Mouse (Mus musculus): ENCODE results near the gene Padi2.

The Padi2 gene

DNA sequence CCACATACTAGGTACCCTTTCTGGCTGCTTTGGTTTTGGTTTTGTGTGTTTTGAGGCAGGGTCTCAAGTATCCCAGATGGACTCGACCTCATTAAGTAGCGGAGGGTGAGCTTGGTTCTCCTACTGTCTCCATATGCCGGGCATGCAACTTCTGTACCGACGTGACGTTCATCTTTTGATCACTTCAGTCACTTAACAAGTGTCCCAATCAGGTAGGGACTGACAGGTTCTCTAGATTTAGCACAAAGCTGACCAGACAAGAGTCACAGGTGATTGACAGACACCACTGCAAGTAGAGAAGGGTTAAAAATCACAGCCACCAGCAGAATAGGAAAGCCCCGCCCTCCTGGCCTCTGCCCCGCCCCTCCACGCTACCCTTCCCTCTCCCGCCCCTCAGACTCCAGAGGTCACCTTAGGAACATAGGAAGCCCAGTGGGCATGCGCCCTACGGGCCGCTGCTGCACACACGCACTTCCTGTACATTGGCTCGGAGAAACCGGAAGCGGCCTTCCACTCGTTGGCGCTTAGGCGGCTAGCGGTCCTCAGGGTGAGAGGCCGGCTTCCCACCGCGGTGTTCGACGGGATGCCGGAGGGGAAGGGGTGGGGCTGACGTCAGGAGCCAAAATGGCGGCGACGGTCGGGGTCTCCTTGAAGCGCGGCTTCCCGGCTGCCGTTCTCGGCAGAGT, 54.8 kb downstream of the Padi2 start, which contains the start of gene Sdhb:
Sdhb (plus strand) TSS at position 423 of the 686 bp plus-strand sequence.
- peak; percentile 96 for DNase-seq

DNA sequence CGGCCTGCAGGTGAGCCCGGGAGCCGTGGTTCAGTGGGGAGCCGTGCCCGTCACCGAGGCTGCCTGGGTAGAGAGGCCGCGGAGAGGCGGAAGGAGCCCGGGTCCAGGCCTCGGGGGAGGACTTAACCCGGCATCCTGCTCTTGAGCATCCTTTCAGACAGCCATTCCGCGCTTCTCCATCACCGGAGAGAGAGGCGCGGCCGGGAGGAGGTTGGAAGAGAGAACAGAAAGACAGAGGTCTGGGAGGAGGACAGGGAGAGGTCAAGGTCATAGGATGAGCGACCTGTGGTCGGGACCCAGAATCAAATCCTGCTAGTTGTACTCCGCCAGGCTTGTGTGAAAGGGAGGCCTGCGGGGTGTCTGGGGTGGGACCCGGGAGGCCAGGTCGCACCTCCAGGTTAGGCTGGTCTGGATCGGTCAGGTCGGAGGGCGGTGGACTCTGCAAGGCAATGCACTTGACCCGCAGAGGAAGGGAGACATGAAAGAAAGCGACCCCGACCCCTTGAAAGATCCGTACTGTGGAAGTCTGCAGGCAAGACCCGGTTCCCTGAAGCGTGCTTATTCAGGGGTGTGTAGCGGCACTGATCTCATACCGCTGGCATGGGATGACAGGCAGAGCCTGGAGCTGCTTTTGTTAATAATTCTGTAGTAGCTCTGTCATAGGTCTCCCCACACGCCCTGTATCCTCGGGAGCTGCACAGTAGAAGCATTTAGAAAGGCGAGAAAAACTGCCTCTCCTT, 55.5 kb downstream of the Padi2 start:
- DNase-seq: no peak

DNA sequence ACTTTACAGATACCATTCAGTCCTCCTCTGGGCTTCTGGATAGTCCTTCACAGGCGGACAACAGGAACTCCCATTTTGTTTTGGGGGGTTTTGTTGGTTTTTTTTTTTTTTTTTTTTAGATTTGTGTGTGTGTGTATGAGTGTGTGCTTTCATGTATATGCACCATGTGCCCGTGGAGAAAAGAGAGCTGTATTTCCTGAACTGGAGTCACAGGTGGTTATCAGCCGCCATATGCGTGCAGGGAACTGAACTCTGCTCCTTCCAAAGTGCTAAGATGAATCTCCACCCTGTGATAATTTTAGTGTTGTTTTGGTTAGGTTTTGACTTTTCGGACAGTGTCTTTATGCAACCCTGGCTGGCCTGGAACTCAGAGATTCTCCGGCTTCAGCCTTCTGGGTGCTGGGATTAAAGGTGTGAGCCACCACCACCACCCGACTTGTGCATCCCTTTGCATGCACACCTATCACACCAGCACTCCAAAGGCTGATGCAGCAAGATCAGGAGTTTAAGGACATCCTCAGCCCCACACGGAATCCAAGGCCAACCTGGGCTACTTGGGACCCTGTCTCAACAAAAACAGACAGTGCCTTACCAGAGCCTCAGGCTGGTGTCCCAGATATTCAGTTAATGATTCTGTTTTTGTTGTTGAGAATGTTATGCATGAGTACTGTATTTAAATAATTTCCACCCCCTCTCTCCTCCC, 56.2 kb downstream of the Padi2 start:
- no peak for DNase-seq

DNA sequence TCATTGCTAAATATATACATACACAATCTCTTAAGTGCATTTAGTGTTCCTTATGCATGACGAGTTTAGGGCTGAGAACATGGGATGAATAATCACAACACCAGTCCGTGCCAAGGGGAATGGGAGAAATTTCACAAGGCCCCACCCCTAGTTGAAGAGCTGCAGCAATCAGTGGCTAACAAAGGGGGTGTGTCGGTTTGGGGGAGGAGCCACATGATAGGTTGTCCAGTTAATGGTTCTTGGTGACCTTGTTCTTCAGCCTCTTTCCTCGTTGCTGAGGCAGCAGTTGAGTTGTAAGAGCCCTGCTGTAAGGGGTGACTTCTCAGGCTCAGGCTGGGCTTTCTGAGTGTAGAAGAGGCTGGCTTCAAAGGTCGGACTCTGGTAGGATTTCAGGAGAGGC, 56.8 kb downstream of the Padi2 start:
- DNase-seq: no peak

DNA sequence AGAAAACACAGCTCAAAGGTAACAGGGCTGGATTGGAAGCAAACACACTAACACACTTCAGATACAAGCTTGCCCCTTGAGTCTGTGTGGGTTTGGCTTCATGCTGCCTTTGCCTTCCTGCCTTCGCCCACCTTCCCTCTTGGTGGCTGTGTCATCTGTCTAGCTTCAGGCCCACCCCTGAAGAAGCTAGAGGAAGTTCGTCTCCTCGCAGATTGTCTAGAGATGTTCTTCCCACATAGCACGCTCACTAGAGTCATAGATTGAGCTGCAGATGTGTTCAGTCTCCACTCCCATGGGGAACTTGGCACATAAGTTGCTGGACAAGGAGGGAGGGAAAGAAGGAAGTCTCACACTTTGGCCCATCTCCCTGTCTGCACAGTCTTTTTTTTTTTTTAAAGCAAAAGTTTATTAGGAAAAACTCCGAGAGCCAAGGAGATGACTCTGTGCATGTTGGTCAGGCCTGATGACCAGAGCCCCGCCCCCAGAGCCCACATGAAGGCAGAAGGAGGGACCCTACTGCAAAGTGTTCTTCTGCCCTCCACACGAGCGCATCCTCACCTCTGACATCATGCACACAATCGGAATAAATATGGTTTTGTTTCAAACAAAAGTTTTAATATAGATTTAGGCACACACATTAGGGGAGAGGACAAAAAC, 57.9 kb downstream of the Padi2 start:
- no peak for DNase-seq

DNA sequence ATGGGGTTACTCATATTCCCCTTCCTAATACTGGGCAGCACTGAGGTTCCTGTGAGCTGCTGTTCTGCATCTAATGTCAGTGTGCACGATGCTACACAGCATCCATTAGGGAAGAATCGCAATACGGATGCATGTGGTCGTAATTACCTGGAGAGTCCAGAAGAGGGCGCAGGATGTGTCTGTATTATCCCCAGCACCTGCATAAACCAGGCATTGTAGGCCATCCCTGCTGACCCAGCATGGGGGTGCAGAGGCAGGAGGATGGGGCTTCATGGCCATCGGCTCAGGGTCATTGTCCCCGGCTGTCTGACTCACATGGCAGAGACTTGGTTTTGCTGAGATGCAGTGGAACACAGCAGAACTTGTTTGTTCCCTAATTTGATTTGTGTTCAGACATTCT, 58.5 kb downstream of the Padi2 start:
- DNase-seq: peak; percentile 77

DNA sequence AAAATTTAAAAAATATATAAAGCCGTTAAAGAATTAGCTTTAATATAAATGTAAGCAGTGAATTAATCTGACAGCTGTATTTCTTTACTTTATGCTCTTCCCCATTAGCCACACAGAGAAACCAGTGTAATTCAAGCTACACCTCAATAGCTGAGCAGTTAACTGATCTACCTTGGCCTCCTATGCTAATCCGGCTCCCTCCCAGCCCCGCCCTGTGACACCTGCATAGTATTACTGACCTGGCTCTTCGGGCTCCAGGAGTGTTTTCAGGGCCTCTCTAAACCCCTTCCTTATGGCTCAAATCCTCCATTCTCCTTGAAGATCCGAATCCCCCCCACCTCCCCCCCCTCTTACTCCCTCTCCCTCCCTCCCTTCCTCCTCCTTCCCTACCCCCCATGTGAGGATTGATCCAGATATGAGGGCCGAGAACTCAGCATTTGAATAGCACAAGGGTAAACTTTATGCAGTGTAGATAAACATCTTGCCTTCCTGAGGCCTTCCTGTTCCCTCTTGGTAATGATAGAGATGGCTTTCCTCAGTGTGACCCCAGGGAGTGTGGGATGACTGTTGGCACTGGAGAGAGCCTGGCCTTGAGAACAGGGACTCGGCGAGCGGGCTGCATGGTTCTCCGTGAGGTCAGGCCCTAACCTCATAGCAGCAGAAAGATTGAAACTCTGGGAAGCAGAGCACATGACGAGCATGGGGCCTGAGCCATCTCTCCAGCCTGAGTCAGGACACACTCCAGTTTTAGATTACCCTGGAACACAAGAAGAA, 61.4 kb downstream of the Padi2 start:
- no peak for DNase-seq

DNA sequence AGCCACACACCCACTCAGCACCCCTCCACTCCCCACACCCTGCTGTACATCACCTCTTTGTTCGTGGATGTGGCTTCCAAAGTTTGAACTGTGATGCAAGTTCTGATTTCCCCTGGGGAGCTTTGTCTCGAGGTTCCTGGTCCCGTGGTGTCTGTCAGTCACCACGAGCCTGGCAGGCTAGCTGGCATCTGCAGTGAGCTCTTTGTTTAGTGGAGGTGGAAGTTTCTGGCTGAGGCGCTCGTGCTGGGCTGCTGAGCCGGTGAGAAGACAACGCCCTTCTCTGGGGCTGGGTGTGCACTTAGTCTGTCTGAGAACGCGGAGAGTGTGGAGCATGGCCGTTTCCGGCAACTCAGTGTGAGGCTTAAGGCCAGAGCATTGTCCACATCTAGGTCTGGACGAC, 65.5 kb downstream of the Padi2 start:
- DNase-seq: no peak

DNA sequence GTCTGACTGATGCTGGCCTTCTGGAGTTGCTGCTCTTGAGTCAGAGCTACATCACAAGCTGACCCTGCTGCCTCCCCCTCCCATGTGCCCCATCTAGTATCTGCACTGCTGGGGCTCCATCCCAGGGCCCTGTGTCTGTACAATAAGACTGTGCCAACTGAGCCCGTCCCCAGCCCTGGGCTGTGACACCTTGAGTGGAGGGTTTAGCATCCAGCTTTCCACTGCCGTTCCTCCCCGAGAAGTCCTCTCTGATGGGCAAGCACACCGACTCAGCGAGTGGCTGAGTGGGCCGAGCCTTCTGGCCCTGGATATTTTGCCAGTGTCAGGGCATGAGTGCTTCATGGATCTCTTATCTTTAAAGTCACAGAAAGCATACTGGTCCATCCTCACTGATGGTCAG, 68.3 kb downstream of the Padi2 start:
- DNase-seq: no peak

DNA sequence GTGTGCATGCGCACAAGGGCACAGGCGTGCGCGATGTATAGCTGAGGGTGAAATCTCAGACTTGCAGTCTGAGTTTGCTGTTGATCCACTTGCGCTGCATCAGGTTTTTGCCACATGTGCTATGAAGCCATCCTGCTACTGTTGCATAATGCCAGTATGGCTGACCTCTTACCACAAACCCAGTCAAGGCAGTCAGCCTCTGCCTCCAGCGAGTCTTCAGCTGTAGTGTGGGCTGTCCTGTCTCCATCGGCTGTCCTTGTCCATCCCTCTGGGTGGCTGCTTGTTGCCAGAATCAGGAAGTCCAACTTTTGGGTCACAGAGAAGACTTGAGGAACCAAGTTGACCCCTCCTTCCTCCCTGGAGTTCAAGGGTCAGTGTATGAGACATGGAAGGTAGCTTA, 69.2 kb downstream of the Padi2 start:
- DNase-seq: no peak

DNA sequence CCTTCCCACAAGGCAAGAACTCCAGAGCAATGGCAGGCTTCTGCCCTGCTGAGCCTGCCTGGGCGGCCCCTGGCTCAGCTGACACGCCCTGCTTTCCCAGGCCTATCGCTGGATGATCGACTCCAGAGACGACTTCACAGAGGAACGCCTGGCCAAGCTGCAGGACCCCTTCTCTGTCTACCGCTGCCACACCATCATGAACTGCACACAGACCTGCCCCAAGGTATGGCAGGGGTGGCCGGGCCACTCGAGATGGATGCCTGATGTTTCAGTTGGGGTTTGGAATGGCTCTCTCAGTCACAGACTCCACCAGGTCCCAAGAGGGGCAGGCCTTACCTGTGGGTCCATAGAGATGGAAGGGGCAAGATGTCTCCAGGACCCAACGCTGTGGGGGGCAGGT, 71.1 kb downstream of the Padi2 start:
- no peak for DNase-seq

DNA sequence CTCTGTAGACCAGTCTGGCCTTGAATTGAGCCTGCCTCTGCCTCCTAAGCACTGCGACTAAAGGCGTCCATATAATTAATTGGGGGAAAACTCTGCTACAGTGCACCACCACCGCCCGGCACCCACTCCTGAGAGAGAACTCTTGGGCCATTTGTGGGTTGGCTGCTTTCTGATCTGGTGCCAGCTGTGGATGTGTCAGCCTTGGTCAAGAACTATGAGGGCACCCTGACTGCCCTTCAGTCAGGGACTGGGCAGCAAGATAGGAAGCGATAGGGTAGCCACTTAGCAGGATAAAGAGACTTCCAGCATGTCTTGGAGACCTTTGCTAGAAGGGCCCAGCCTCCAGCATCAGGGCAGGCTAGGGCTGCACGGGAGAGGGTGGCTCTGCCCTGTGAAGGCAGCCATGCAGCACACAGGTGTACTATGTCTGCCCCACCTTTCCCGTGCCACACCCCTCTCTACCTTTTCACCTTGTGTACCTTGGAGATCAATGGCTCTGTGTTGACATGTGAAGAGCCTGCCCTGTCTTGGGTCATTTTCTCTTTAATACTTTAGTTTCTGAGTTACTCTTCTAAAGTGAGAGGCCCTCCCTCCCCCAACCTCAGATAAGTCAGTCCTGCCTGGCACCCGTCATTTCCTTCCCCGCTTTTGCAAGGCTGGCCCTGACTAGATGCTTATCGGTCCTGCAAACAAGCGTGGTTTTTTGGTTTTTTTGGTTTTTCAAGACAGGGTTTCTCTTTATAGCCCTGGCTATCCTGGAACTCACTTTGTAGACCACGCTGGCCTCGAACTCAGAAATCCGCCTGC, 71.9 kb downstream of the Padi2 start:
- DNase-seq: no peak

DNA sequence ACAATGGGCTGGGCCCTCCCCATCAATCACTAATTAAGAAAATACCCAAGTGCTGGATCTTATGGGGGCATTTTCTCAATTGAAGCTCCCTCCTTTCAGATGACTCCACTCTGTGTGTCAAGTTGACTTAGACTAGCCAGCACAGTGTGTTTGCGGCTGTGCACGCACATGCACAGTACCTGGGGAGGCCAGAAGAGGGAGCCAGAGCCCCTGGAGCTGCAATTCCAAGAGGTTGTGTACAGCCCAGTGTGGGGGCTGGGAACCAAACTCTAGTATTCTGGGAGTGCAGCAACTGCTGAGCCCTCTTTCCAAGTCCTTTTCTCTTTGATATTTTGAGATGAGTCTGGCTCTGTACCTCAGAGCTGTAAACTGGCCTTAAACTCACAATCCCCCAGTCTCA, 75.5 kb downstream of the Padi2 start:
- DNase-seq: no peak

DNA sequence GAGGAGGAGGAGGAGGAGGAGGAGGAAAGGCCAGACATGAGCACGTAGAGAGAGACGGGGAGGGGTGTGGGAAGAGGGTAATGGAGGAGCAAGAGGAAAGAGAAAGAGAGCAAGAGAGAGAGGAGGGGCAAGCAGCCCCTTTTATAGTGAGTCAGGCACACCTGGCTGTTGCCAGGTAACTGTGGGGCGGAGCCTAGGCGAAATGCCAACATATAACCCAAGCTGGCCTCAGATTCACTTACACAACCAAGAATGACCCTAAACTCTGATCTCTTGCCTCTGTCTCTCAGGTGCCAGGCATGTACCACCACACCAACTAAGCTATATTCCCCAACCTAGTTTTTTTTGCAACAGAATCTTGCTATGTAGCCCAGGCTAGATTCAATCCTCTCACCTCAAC, 76.7 kb downstream of the Padi2 start:
- no peak for DNase-seq

DNA sequence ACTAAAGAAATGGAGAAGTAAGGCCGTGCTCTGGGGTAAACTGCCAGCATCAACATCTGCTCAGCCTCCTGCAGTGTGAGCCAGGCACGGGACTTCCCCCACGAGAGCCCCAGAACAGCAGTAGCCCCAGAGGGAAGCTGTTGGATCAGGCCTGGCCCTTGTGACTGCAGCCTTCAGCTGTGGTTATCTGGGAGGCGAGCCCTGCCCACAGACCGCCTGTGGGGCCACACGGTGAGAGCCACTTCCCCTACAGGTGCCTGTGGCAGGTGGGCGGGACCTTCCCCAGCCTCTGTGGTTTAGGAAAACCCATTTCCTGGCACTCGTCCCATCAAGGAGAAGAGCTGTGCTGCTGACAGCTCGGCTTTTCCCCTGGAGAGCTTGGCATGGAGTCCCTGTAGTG, 77.3 kb downstream of the Padi2 start:
- DNase-seq: no peak

DNA sequence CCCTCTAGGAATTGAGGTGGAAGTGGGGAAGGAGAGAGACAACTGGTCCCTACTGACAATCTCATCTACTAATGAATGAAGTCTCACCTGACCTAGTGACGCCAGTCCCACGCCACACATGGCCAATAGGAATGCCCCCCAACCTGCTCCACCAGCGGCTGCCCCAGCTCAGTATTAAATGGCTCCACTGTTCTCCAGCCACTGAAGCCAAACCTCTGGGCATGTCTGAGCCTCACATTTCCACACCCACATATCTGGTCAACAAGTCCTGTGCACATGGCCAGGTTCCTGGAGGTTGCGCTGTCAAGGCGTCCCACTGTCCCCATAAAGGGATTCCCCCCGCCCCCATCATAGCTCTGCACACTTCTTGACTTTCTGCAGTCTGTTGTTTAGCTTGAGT, 78.4 kb downstream of the Padi2 start:
- DNase-seq: no peak

DNA sequence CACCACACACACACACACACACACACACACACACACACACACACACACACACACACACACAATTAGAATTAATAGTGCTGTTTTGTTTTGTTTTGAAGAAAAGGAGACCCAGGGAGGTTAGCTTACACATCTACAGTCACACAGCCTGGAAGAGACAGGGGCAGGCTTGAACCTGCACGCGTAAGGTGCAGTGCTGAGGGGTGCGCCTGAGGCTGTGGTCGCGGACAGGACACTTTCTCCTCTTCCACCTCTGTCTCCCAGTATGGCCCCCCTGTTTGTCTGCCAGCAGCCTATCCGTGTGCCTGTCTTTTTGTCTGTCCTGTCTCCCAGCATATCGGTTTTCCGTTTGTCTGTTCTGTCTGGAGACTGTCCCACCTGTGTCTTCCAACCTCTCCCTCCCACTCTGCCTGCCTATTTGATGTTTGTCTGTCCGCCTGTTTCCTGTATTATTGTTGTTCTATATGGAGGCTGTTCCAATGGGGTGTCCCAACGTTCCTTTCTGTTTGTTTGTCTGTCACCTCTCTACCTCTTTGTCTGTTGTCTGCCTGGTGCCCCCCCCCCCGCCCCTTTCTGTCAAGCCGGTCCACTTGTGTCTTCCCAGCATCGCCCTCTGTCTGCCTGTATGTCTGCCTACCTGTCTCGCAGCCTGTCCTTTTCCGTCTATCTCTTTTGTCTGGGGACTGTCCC, 80.0 kb downstream of the Padi2 start:
- no peak for DNase-seq

DNA sequence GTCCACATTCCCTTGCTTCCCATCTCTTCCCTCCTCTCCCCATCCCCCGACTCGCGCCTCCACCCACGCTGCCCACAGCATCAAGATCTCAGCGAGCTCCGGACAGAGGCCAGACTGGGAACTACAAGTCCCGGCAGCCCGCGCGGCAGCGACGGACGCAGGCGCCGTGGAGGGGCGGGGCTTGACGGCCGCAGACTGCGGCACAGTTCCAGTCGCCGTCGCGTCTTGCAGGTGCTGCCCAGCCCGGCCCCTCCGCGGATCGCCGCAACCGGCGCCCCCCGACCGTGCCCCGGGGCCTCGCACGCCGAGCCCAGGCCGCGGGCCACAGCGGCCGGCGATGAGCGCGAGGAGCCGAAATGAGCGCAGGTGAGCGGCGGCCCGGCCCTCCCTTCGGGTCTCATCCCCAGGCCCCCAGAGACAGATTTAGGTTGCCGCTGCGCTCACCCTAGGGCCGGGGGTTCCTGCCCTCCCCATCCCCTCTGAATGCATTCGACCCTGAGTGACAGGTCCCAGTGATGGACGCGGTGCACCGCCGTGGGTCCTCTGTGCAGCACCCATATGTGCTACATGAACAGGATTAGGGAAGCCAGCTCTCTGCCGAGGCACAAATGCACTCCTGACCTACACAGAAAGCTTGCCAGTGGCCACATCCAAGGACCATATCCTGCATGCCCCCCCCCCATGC, 80.7 kb downstream of the Padi2 start, which contains the start of gene Atp13a2:
Atp13a2 (plus strand) TSS at position 163 of the 685 bp plus-strand sequence.
- peak; percentile 93 for DNase-seq

DNA sequence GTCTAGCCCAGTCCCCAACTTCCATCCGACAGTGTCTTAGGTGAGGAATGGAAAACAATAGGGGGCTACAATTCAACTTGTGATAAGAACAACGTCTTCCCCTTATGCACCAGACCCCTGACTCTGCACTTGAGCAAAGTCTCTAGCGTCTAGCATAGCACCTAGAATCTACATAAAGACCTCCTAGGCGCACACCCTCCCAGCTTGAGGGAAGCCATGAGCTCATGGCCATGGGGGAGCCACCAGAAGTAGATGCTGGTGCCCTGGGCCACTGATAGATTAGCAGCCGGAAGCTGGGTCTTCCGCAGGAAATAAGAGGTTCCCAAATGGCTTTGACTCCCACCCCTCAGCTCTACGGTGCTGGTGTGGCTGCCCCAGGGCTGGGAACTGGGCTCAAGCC, 81.3 kb downstream of the Padi2 start:
- DNase-seq: no peak

DNA sequence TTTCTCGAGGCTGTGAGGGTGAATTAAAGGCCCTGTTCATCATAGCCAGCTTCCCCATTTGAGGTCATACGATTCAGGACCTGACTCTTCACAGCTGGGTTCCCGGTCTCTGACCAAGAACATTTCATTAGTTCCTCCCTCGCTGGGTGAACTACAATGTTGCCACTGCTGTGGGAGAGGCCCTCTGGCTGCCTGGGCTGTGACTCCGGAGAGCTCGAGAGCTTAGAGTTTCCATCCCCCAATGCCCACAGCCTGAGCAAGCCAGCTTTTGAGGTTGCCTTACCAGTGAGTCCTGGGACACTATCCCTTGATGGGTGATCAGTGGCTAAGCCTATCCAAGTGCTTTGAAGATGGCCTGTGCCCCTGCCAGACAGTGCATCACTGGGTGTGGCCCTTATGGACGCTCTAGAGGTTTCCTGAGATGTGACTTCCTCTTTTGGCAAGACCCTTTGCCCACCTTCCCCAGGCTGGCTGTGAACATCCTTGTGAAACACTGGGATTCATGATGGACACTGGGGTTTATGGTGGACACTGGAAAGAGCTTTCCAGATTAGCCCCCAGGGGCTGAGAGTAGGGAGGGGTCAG, 82.7 kb downstream of the Padi2 start:
- DNase-seq: no peak
